Mouse (Mus musculus) liver, postnatal 0 days (tissue): ENCODE results near the gene Brat1.
A peak's percentile ranks its signal among the peaks of the same experiment; 100 is the strongest.

Source experiments
- CTCF ChIP-seq: sonication (generic); IDR thresholded peaks from 2 replicates; pipeline ENCODE4 v1.5.1; 2016; ENCODE audit warnings: antibody characterized with exemption, low read depth
- EP300 ChIP-seq: IDR thresholded peaks from 2 replicates; pipeline ENCODE4 v1.6.1; 2016; ENCODE audit warnings: antibody characterized with exemption, low read depth, mild to moderate bottlenecking

DNA sequence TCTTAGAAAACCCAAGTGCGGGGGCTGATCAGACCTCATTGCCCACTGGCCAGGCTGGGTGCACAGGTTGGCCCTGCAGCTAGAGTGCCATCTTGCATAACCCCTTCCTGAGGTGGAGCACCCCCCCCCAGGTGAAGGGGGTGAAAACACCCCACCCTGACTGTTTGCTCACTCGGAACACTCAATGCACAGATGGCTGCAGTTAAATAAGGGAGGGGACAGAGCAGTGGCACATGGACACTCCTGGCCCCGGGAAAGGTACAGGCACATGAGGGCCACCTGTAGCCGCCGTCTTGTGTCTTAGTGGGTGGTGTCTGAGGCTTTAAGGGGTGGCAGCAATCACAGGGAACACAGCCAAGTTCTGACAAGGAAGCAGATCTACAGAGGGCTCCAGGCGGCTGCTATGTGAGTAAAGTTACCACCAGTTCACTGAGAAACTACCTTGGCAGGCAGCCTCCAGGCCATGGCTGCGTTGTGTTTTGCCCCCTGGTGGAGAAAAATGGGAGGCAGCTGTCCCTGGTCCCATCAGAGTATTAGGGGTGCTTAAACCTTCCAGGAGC, 41.1 kb upstream of the Brat1 start:
- peak; percentile 82 for TF ChIP-seq CTCF
- TF ChIP-seq EP300: no peak
